Mouse (Mus musculus) lung, adult 18-20 months (tissue): ENCODE measurements around the gene Foxp2.

Experiments
- DNase-seq, 2 experiments: peaks; one replicate each; pipeline ENCODE4 v3.0.0; 2022; ENCODE audit warnings: mixed read lengths in 2 of 2

Gene Foxp2

GRCm38 (mm10) chr6:15378261-15378660 lies 477.1 kb downstream of the Foxp2 start:
- no peak for DNase-seq

DNA sequence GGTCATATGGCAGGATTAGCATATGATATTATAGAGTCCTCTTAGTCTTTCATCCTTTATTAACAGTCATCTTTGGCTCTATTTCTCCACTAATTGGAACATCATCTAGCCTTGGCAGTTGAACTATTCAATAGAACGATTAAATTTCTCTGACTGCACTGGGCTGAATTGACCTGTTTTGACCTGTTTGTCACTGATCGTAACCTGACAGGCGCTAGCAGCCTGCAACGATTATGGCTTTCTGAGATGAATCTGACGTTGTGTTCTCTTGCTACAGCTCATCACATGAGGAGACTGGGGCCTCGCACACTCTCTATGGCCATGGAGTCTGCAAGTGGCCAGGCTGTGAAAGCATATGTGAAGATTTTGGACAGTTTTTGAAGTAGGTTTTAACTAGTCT lies 495.3 kb downstream of the Foxp2 start:
- no peak for DNase-seq

DNA sequence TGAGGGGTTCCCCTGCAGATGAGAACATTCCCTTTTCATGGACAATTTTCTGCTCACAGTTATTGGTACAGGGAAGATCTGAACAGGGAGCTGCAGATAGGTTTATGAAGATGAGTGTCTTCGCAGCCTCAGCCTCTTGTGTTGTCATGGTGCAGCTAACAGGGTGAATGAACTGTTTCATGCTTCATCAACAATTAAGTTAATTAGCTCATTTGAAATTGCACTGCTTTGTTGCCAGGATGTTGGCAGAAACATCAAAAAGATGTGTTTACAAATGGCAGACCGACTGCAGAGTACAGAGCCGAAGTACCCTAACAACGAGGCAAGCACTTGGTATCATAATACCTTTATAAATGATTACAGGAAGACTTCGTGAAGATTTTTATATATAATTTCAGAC lies 496.3 kb downstream of the Foxp2 start:
- no peak for DNase-seq

- no peak for DNase-seq
Observed at GRCm38 (mm10) chr6:15401138-15401537, 500.0 kb downstream of the Foxp2 start.

DNA sequence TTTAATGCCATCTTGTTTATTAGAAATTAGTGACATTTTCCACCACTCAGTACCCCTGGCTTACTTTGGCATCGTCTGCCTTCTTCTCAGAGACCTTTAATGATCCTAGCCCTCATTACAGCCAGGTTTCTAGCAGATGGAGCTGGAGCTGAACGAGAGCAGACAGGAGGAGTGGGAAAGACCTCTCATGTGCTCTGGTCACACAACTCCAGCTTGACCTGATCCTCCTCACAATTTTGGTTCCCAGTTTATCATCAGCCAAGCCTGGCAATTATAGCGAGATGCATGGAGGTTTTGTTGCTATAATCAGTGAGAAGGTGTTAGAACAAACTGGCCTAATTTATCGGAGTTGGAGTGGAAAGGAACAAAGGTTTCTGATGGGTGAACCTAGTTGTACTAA lies 500.9 kb downstream of the Foxp2 start:
- DNase-seq: no peak

- DNase-seq: no peak
Observed at GRCm38 (mm10) chr6:15415099-15415498, 514.0 kb downstream of the Foxp2 start.

DNA sequence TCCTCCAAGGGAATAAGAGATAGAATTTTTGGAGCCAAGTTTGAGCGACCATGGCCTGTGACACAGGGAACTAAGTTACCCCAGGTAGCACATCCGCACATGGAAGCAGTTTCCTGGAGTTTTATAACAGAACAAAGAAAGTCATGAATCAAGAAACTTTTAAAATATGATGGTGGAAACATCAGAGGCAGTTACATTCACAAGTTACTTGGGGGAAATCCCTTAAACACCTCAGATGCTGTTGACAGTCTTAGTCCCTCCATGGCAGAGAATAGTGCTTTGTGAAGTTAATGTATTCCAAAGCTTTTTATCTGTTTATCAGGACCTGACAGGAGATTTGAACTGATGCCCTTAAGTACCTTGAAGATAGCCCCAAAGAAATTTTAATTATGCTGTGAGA lies 558.6 kb downstream of the Foxp2 start:
- DNase-seq: no peak

DNA sequence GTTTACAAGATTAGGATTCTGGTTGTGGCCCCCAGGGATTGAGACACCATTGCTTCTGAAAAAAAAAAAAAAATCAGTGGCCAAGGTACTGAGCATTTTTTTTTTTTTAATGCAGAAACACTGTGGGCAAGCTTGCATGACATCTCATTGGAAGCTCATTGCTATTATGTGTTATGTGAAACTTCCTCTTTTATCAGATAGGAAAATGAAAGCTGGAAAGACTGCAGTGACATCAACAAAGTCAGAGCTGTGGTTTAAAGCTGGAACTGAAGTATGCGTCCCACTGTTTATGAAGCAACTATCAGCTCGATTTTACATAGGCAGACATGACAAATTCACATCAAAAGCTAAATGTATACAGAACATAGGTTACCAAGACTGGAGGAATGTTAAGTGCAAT lies 562.2 kb downstream of the Foxp2 start:
- no peak for DNase-seq

DNA sequence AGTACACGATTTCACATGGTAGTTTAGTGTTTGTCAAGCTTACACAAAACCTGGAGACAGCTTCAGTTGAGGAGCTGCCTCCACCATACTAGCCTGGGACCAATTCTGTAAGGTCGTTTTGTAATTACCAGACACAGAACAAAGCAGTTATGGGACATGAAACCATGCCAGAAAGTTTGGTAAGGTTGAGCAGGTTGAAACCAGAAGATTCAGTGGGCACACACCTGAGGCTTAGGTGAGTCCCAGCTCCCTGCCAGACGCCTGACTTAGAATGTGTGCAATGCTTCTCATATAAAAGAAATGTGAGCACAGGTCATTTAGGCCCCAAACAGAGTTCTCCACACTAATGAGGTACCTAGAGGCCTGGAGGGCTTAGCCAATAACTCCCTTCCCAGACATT lies 564.3 kb downstream of the Foxp2 start:
- no peak for DNase-seq

GRCm38 (mm10) chr6:15466634-15467033 lies 565.5 kb downstream of the Foxp2 start:
- no peak for DNase-seq

- no peak for DNase-seq
Observed at GRCm38 (mm10) chr6:15486909-15487308, 585.8 kb downstream of the Foxp2 start.
